Mouse (Mus musculus) A20 (cell line): ENCODE data around the gene 1700029F12Rik.
"Not testable (repeated sequence)": the region's sequence is repeated elsewhere in the genome, so short reads cannot be mapped to it uniquely, and the experiment has no call there.

Experiments used
- DNase-seq: peaks from one replicate; pipeline ENCODE4 v3.0.0-alpha.2; 2011; ENCODE audit warnings: low read depth, low spot score

1700029F12Rik gene

GRCm38 (mm10) chr13:97034262-97034661 lies at the start of gene 1700029F12Rik:
TSS of gene 1700029F12Rik (minus strand) at chr13:97034362.
- DNase-seq, result no peak

GRCm38 (mm10) chr13:97082432-97082831 lies 48.3 kb upstream of the 1700029F12Rik start:
- DNase-seq, result no peak

- DNase-seq, result no peak
Observed at GRCm38 (mm10) chr13:97080615-97081014, 46.5 kb upstream of the 1700029F12Rik start.

GRCm38 (mm10) chr13:97080201-97080600 lies 46.0 kb upstream of the 1700029F12Rik start:
- DNase-seq, result no peak

GRCm38 (mm10) chr13:97077556-97077955 lies 43.4 kb upstream of the 1700029F12Rik start:
- no peak for DNase-seq

- DNase-seq, result no peak
Observed at GRCm38 (mm10) chr13:97073497-97073896, 39.3 kb upstream of the 1700029F12Rik start.

GRCm38 (mm10) chr13:97071626-97072241 lies 37.6 kb upstream of the 1700029F12Rik start:
- DNase-seq, result no peak

GRCm38 (mm10) chr13:97070931-97071625 lies 36.9 kb upstream of the 1700029F12Rik start:
- no peak for DNase-seq

- DNase-seq, result no peak
Observed at GRCm38 (mm10) chr13:97068151-97068550, 34.0 kb upstream of the 1700029F12Rik start.

- no peak for DNase-seq
Observed at GRCm38 (mm10) chr13:97067691-97068090, 33.5 kb upstream of the 1700029F12Rik start.

GRCm38 (mm10) chr13:97066649-97067550 lies 32.7 kb upstream of the 1700029F12Rik start, which contains the start of gene Fam169a:
TSS of gene Fam169a (plus strand) at chr13:97067286.
- DNase-seq, result no peak

- not testable (repeated sequence) for DNase-seq
Observed at GRCm38 (mm10) chr13:97064844-97065621, 30.9 kb upstream of the 1700029F12Rik start.

- no peak for DNase-seq
Observed at GRCm38 (mm10) chr13:97064413-97064812, 30.3 kb upstream of the 1700029F12Rik start.

GRCm38 (mm10) chr13:97063431-97063830 lies 29.3 kb upstream of the 1700029F12Rik start:
- DNase-seq, result no peak

- DNase-seq, result no peak
Observed at GRCm38 (mm10) chr13:97062151-97062550, 28.0 kb upstream of the 1700029F12Rik start.

- DNase-seq, result no peak
Observed at GRCm38 (mm10) chr13:97060331-97060730, 26.2 kb upstream of the 1700029F12Rik start.

- no peak for DNase-seq
Observed at GRCm38 (mm10) chr13:97059746-97060145, 25.6 kb upstream of the 1700029F12Rik start.

GRCm38 (mm10) chr13:97057817-97058216 lies 23.7 kb upstream of the 1700029F12Rik start:
- DNase-seq, result no peak

GRCm38 (mm10) chr13:97053844-97054243 lies 19.7 kb upstream of the 1700029F12Rik start:
- DNase-seq, result no peak

- DNase-seq, result peak; percentile 17
Observed at GRCm38 (mm10) chr13:97052667-97053066, 18.5 kb upstream of the 1700029F12Rik start.

- no peak for DNase-seq
Observed at GRCm38 (mm10) chr13:97051158-97051557, 17.0 kb upstream of the 1700029F12Rik start.
